Comparison of ENCODE assay signal across 8 mouse cellular contexts in the genomic region with DNA sequence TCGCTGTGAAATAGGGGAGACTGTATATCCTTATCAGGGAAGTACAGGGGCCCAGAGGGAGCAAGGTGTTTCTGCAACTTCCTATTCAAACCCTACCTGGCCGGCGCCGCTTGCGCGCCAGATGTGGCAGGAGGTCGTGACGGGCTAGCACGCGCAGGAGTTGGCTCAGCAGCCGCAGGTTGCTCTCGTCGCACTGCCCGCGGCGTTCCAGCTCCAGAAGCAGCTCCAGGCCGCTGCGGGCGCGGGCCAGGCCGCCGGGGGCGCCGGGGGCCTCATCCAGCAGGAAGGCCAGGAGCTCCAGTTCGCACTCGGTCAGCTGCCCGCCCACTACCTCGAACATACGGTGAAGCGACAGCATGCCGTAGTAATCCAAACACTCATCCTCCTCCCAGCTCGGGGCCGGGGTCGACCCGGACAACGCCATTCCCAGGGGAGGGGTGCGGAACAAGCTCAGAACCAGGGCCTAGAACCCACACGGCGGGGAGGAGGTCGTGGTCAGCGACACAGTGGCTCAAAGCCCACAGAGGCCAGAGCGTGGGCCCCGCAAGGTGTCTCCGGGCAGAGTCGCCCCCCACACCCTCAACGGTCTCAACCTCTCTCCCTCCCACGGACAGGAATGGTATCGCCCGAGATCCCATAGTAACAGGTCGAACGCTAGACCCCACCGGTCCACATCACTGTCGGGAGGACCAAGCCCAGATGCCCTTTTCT. TPM values are rescaled to one million over a fixed set of nuclear protein-coding genes. Genes with fewer than 3 reads are reported as not detected.
DNase-seq lines count a peak whose midpoint lies in the region; ATAC-seq and TF ChIP-seq lines count a peak whose summit lies in the region.

No protein-coding gene starts in this region.

- intact Hi-C loops in heart, postnatal 25 days (cut with DNase I): loop anchor here (5.0 kb wide), 1 partner anchor 98 kb away; a partner anchor contains a TSS

- H3K27ac ChIP-seq in forebrain, embryonic 13.5 days: peak overlapping the region; percentile 67
- H3K27ac ChIP-seq in intestine, embryonic 14.5 days (ENCODE audit: low read depth): peak overlapping the region; percentile 80
- peak overlapping the region; percentile 98 for H3K27ac ChIP-seq in liver, embryonic 14.5 days

- no peaks in the 10 kb centered on the region for H3K27me3 ChIP-seq in forebrain, embryonic 13.5 days
- no peaks in the 10 kb centered on the region for H3K27me3 ChIP-seq in intestine, embryonic 14.5 days (replicated peaks; ENCODE audit: control insufficient read depth, insufficient read depth, low read length)
- H3K27me3 ChIP-seq in liver, embryonic 14.5 days (ENCODE audit: control insufficient read depth, insufficient read depth, low read length): no peaks in the 10 kb centered on the region

- peaks cover 37% of the 10 kb centered on the region for H3K4me1 ChIP-seq in forebrain, embryonic 13.5 days
- H3K4me1 ChIP-seq in intestine, embryonic 14.5 days (replicated peaks; ENCODE audit: control insufficient read depth, insufficient read depth, low read length): peaks cover 29% of the 10 kb centered on the region
- H3K4me1 ChIP-seq in liver, embryonic 14.5 days (replicated peaks; ENCODE audit: control insufficient read depth in 2 of 2, insufficient read depth in 2 of 2, low read length in 1 of 2): peaks cover 35% of the 10 kb centered on the region in 2 experiments

- no peaks in the 10 kb centered on the region for H3K9me3 ChIP-seq in forebrain, embryonic 13.5 days (replicated peaks)
- no peaks in the 10 kb centered on the region for H3K9me3 ChIP-seq in intestine, embryonic 14.5 days (ENCODE audit: control insufficient read depth, low read length)
- no peaks in the 10 kb centered on the region for H3K9me3 ChIP-seq in liver, embryonic 14.5 days (ENCODE audit: control insufficient read depth, low read length)

- DNase-seq in heart, adult 11 months: peak; percentile 96
- DNase-seq in heart, postnatal 25 days (ENCODE audit: low spot score): no peak
- peak; percentile 64 for DNase-seq in c-Kit-positive CD71-positive TER-119-positive erythroid progenitor cells, embryonic 14.5 days (ENCODE audit: low spot score)
- DNase-seq in intestine, embryonic 14.5 days (ENCODE audit: low spot score): peak; percentile 87
- DNase-seq in liver, embryonic 14.5 days (ENCODE audit: low read depth in 3 of 3, low spot score in 3 of 3): no peak
- peak; percentile 88 for DNase-seq in neural tube, embryonic 10.5 days (ENCODE audit: extremely low spot score, low spot score)
- peak; percentile 71 for DNase-seq in testis, postnatal 10 days (ENCODE audit: low spot score)

- TF ChIP-seq EP300 in liver, embryonic 14.5 days (IDR thresholded peaks at IDR 0.05; ENCODE audit: low read depth): no peak

- peak overlapping the region; percentile 63 for H3K4me3 ChIP-seq in forebrain, embryonic 13.5 days
- peak overlapping the region; percentile 72 for H3K4me3 ChIP-seq in intestine, embryonic 14.5 days (ENCODE audit: low read depth, low read length)
- H3K4me3 ChIP-seq in liver, embryonic 14.5 days (ENCODE audit: insufficient read depth in 1 of 2, low read depth in 2 of 2, low read length in 2 of 2): peak overlapping the region; percentile 87 to 99

- H3K4me2 ChIP-seq in forebrain, embryonic 13.5 days: peak overlapping the region; percentile 97
- H3K4me2 ChIP-seq in intestine, embryonic 14.5 days (ENCODE audit: low read length): peak overlapping the region; percentile 83
- peak overlapping the region; percentile 86 for H3K4me2 ChIP-seq in liver, embryonic 14.5 days (ENCODE audit: low read depth)

- H3K36me3 ChIP-seq in forebrain, embryonic 13.5 days (ENCODE audit: poor library complexity, severe bottlenecking): peaks cover 13% of the 10 kb centered on the region
- H3K36me3 ChIP-seq in intestine, embryonic 14.5 days (ENCODE audit: control insufficient read depth, insufficient read depth, low read length): peaks cover 13% of the 10 kb centered on the region; the same call in 1 of the 2 replicates
- H3K36me3 ChIP-seq in liver, embryonic 14.5 days (replicated peaks; ENCODE audit: control insufficient read depth, insufficient read depth, low read depth): peaks cover 53% of the 10 kb centered on the region

- peak; percentile 36 for TF ChIP-seq CTCF in liver, embryonic 14.5 days (IDR thresholded peaks at IDR 0.05; ENCODE audit: low read depth)

- under 1% methylated on average over 53 of the region's 53 CpGs for WGBS in forebrain, embryonic 13.5 days
- under 1% methylated on average over 53 of the region's 53 CpGs for WGBS in intestine, embryonic 14.5 days
- WGBS in liver, embryonic 14.5 days (ENCODE audit: insufficient replicate concordance): under 1% methylated on average over 53 of the region's 53 CpGs

- 0 out of 2 replicates have a peak, but pooled peaks have one; percentile 9 for ATAC-seq in forebrain, embryonic 13.5 days
- peak; percentile 42 for ATAC-seq in intestine, embryonic 14.5 days (replicated peaks; ENCODE audit: low FRiP score, low TSS enrichment, low read depth)
- peak; percentile 25; the same call in 1 of the 2 replicates for ATAC-seq in liver, embryonic 14.5 days (ENCODE audit: insufficient read depth)

- peak overlapping the region; percentile 82 for H3K9ac ChIP-seq in forebrain, embryonic 13.5 days
- H3K9ac ChIP-seq in intestine, embryonic 14.5 days (ENCODE audit: low read length): peak overlapping the region; percentile 63
- peak overlapping the region; percentile 99 for H3K9ac ChIP-seq in liver, embryonic 14.5 days (replicated peaks)

RNA-seq across cellular contexts. Expression of a gene that starts 1.6 kb away (rescaled TPM):
- 10 to 100 TPM; 13.6 to 20.2 TPM for total RNA-seq in heart, postnatal 25 days (2021)
- 11.0 and 12.5 TPM in 2 replicates for polyA plus RNA-seq in forebrain, embryonic 13.5 days (2015; fragmentation: Nextera tagmentation; extraction: Ambion mirVana)
- polyA plus RNA-seq in intestine, embryonic 14.5 days (2014; fragmentation: Nextera tagmentation; extraction: Ambion mirVana): 8.0 and 9.0 TPM in 2 replicates
- 26.9 and 27.9 TPM in 2 replicates for polyA plus RNA-seq in liver, embryonic 14.5 days (2012; rRNA removed)
- polyA plus RNA-seq in liver, embryonic 14.5 days (2014; fragmentation: Nextera tagmentation; extraction: Ambion mirVana): 20.8 and 22.7 TPM in 2 replicates

RNA-seq across cellular contexts. Expression of a gene that starts 2.4 kb away (rescaled TPM):
- 1 to 10 TPM; 8.0 to 9.1 TPM for total RNA-seq in heart, postnatal 25 days (2021)
- polyA plus RNA-seq in forebrain, embryonic 13.5 days (2015; fragmentation: Nextera tagmentation; extraction: Ambion mirVana): 2.0 and 2.1 TPM in 2 replicates
- 3.9 and 4.2 TPM in 2 replicates for polyA plus RNA-seq in intestine, embryonic 14.5 days (2014; fragmentation: Nextera tagmentation; extraction: Ambion mirVana)
- 4.6 and 4.9 TPM in 2 replicates for polyA plus RNA-seq in liver, embryonic 14.5 days (2012; rRNA removed)
- 2.1 TPM in 2 replicates for polyA plus RNA-seq in liver, embryonic 14.5 days (2014; fragmentation: Nextera tagmentation; extraction: Ambion mirVana)

RNA-seq across cellular contexts. Expression of a gene that starts 18.8 kb away (rescaled TPM):
- 10 to 100 TPM; 62.6 to 64.6 TPM for total RNA-seq in heart, postnatal 25 days (2021)
- 11.2 and 12.9 TPM in 2 replicates for polyA plus RNA-seq in forebrain, embryonic 13.5 days (2015; fragmentation: Nextera tagmentation; extraction: Ambion mirVana)
- polyA plus RNA-seq in intestine, embryonic 14.5 days (2014; fragmentation: Nextera tagmentation; extraction: Ambion mirVana): 13.2 and 13.6 TPM in 2 replicates
- 48.6 and 55.6 TPM in 2 replicates for polyA plus RNA-seq in liver, embryonic 14.5 days (2012; rRNA removed)
- 8.4 and 8.9 TPM in 2 replicates for polyA plus RNA-seq in liver, embryonic 14.5 days (2014; fragmentation: Nextera tagmentation; extraction: Ambion mirVana)

RNA-seq across cellular contexts. Expression of a gene that starts 31.7 kb away (rescaled TPM):
- total RNA-seq in heart, postnatal 25 days (2021): 10 to 100 TPM; 19.2 to 29.6 TPM
- 5.5 and 5.8 TPM in 2 replicates for polyA plus RNA-seq in forebrain, embryonic 13.5 days (2015; fragmentation: Nextera tagmentation; extraction: Ambion mirVana)
- 19.9 and 22.0 TPM in 2 replicates for polyA plus RNA-seq in intestine, embryonic 14.5 days (2014; fragmentation: Nextera tagmentation; extraction: Ambion mirVana)
- polyA plus RNA-seq in liver, embryonic 14.5 days (2012; rRNA removed): 8.5 and 9.8 TPM in 2 replicates
- polyA plus RNA-seq in liver, embryonic 14.5 days (2014; fragmentation: Nextera tagmentation; extraction: Ambion mirVana): 5.1 and 5.3 TPM in 2 replicates

RNA-seq across cellular contexts. Expression of a gene that starts 39.3 kb away (rescaled TPM):
- total RNA-seq in heart, postnatal 25 days (2021): under 1 TPM; 0.60 to 0.61 TPM
- 21.9 and 22.2 TPM in 2 replicates for polyA plus RNA-seq in forebrain, embryonic 13.5 days (2015; fragmentation: Nextera tagmentation; extraction: Ambion mirVana)
- polyA plus RNA-seq in intestine, embryonic 14.5 days (2014; fragmentation: Nextera tagmentation; extraction: Ambion mirVana): 2.1 and 2.2 TPM in 2 replicates
- polyA plus RNA-seq in liver, embryonic 14.5 days (2012; rRNA removed): 0.73 and 0.74 TPM in 2 replicates
- 0.94 and 1.5 TPM in 2 replicates for polyA plus RNA-seq in liver, embryonic 14.5 days (2014; fragmentation: Nextera tagmentation; extraction: Ambion mirVana)

Comparison
In these comparisons a context has a peak if more than half of its experiments do, and no peak if none do; other contexts are left out.
1. DNase-seq: peak in heart, adult 11 months (single experiment), c-Kit-positive CD71-positive TER-119-positive erythroid progenitor cells, embryonic 14.5 days (single experiment), intestine, embryonic 14.5 days (single experiment), neural tube, embryonic 10.5 days (single experiment) and testis, postnatal 10 days (single experiment); none in heart, postnatal 25 days (single experiment) and liver, embryonic 14.5 days (0 of 3).
2. Peak in every context shown above with its lines, with median percentiles within 50 percentile points of each other: ATAC-seq, H3K27ac ChIP-seq, H3K4me2 ChIP-seq, H3K4me3 ChIP-seq and H3K9ac ChIP-seq.